1 mouse cellular context compared by ENCODE assay signal in genomic region chr9:64764824-64765223, GRCm38 (mm10).
A peak's percentile ranks its signal among the peaks of the same experiment; 100 is the strongest.
TF ChIP-seq lines count a peak whose summit lies in the region.

No protein-coding gene starts in this region.

TF ChIP-seq in MEL, 35 proteins besides CTCF, POLR2A, EP300 and RAD21 (continued from another document):
- TF ChIP-seq TAL1 (IDR thresholded peaks at IDR 0.05; ENCODE audit: low read length) (no peak), NELFE (IDR thresholded peaks at IDR 0.05; ENCODE audit: low read depth, low read length) (no peak), POLR2AphosphoS5 (IDR thresholded peaks at IDR 0.05; ENCODE audit: borderline replicate concordance, low read depth, low read length) (no peak), UBTF (IDR thresholded peaks at IDR 0.05; ENCODE audit: borderline replicate concordance, insufficient read depth, low read depth, low read length) (no peak), E2F4 (IDR thresholded peaks at IDR 0.05; ENCODE audit: borderline replicate concordance, low read depth, low read length) (no peak), SIN3A (IDR thresholded peaks at IDR 0.05; ENCODE audit: low read length) (peak; percentile 36; the same call in 1 of the 2 replicates), ETS1 (IDR thresholded peaks at IDR 0.05; ENCODE audit: low read depth, low read length) (peak; percentile 95), USF2 (IDR thresholded peaks at IDR 0.05; ENCODE audit: borderline replicate concordance in 1 of 2, insufficient read depth in 1 of 2, low read depth in 1 of 2, low read length in 2 of 2) (no peak), NRF1 (IDR thresholded peaks at IDR 0.05; ENCODE audit: insufficient read depth, low read depth, low read length, poor library complexity, severe bottlenecking) (no peak), ZNF384 (IDR thresholded peaks at IDR 0.05; ENCODE audit: low read depth, low read length) (no peak), CHD1 (IDR thresholded peaks at IDR 0.05; ENCODE audit: low read depth, low read length) (no peak), SMC3 (IDR thresholded peaks at IDR 0.05; ENCODE audit: low read depth, low read length) (no peak), TBP (IDR thresholded peaks at IDR 0.05; ENCODE audit: low read depth, low read length) (no peak), POLR2AphosphoS2 (IDR thresholded peaks at IDR 0.05; ENCODE audit: low read length) (no peak), BHLHE40 (IDR thresholded peaks at IDR 0.05; ENCODE audit: borderline replicate concordance, low read depth, low read length) (peak; percentile 57; the same call in 1 of the 2 replicates)
